27 mouse cellular contexts compared by ENCODE assay signal in genomic region chr1:19106841-19107800, GRCm38 (mm10). TPM values are rescaled to one million over a fixed set of nuclear protein-coding genes. Genes with fewer than 3 reads are reported as not detected.
DNase-seq lines count a peak whose midpoint lies in the region; ATAC-seq and TF ChIP-seq lines count a peak whose summit lies in the region.
"Had no signal": no experiment of that assay in that cellular context is flagged by ENCODE, and none has a peak within 500 bp of the region (broad histone marks: within the 10 kb centered on the region; RNA-seq: fewer than 3 reads in every experiment).

No protein-coding gene starts in this region.

- H3K27ac ChIP-seq in forebrain, embryonic 14.5 days (ENCODE audit: low read depth, low read length): 0 out of 2 replicates have a peak overlapping the region, but pooled peaks have one; percentile 11
- no peak overlapping the region for H3K27ac ChIP-seq in forebrain, embryonic 12.5 days
- H3K27ac ChIP-seq in midbrain, embryonic 13.5 days: peak overlapping the region; percentile 85
- peak overlapping the region; percentile 86 for H3K27ac ChIP-seq in midbrain, postnatal 0 days (ENCODE audit: low read depth, low read length)
- H3K27ac ChIP-seq: embryonic facial prominence, embryonic 15.5 days; heart, embryonic 15.5 days; hindbrain, embryonic 13.5 days; hindbrain, postnatal 0 days had no signal

- under 1% methylated on average over 13 of the region's 13 CpGs for WGBS in forebrain, embryonic 14.5 days
- 1% methylated on average over 13 of the region's 13 CpGs for WGBS in forebrain, embryonic 12.5 days
- 1% methylated on average over 13 of the region's 13 CpGs for WGBS in midbrain, embryonic 13.5 days
- 4% methylated on average over 13 of the region's 13 CpGs for WGBS in midbrain, postnatal 0 days

- H3K4me2 ChIP-seq in forebrain, embryonic 14.5 days (ENCODE audit: low read length): peak overlapping the region; percentile 12; the same call in 1 of the 2 replicates
- no peak overlapping the region for H3K4me2 ChIP-seq in forebrain, embryonic 12.5 days
- H3K4me2 ChIP-seq in midbrain, embryonic 13.5 days (replicated peaks): peak overlapping the region; percentile 47
- H3K4me2 ChIP-seq in midbrain, postnatal 0 days (ENCODE audit: low read depth, low read length, poor library complexity, severe bottlenecking): peak overlapping the region; percentile 46
- H3K4me2 ChIP-seq: embryonic facial prominence, embryonic 15.5 days; heart, embryonic 11.5 days; heart, embryonic 15.5 days; hindbrain, embryonic 13.5 days had no signal

- no peak overlapping the region for H3K4me3 ChIP-seq in forebrain, embryonic 14.5 days (ENCODE audit: low read depth, low read length)
- H3K4me3 ChIP-seq in forebrain, embryonic 12.5 days (replicated peaks): no peak overlapping the region
- peak overlapping the region; percentile 42 for H3K4me3 ChIP-seq in midbrain, embryonic 13.5 days (replicated peaks)
- H3K4me3 ChIP-seq in midbrain, postnatal 0 days (ENCODE audit: low read depth, low read length): peak overlapping the region; percentile 38
- H3K4me3 ChIP-seq: embryonic facial prominence, embryonic 15.5 days; erythroblast, embryonic 14.5 days; heart, embryonic 15.5 days; hindbrain, embryonic 13.5 days had no signal

- peak; percentile 19 for ATAC-seq in forebrain, embryonic 14.5 days
- ATAC-seq in forebrain, embryonic 12.5 days (ENCODE audit: low FRiP score): no peak
- ATAC-seq in midbrain, embryonic 13.5 days: peak; percentile 35; the same call in 1 of the 2 replicates
- ATAC-seq in midbrain, postnatal 0 days (ENCODE audit: low FRiP score): no peak
- ATAC-seq: activated CD4-positive, CD25-positive, alpha-beta regulatory T cell, adult 4 months; hindbrain, postnatal 0 days; Patski had no signal

- no peaks in the 10 kb centered on the region for H3K36me3 ChIP-seq in forebrain, embryonic 14.5 days (ENCODE audit: control insufficient read depth, insufficient read depth, low read length)
- H3K36me3 ChIP-seq in forebrain, embryonic 12.5 days (replicated peaks): no peaks in the 10 kb centered on the region
- H3K36me3 ChIP-seq in midbrain, embryonic 13.5 days: no peaks in the 10 kb centered on the region
- no peaks in the 10 kb centered on the region for H3K36me3 ChIP-seq in midbrain, postnatal 0 days (ENCODE audit: insufficient read depth, low read length)
- H3K36me3 ChIP-seq: embryonic facial prominence, embryonic 15.5 days; heart, embryonic 15.5 days; hindbrain, embryonic 13.5 days had no signal

- H3K9ac ChIP-seq in forebrain, embryonic 14.5 days (ENCODE audit: low read length): no peak overlapping the region
- no peak overlapping the region for H3K9ac ChIP-seq in forebrain, embryonic 12.5 days
- H3K9ac ChIP-seq in midbrain, embryonic 13.5 days (replicated peaks): peak overlapping the region; percentile 59
- peak overlapping the region; percentile 59 for H3K9ac ChIP-seq in midbrain, postnatal 0 days (replicated peaks; ENCODE audit: low read length, poor library complexity, severe bottlenecking)
- H3K9ac ChIP-seq: embryonic facial prominence, embryonic 15.5 days; heart, embryonic 15.5 days; hindbrain, embryonic 13.5 days had no signal

- TF ChIP-seq CTCF in brain, embryonic 14.5 days (IDR thresholded peaks at IDR 0.05; ENCODE audit: borderline replicate concordance, extremely low read depth, insufficient read depth, insufficient read length): no peak
- TF ChIP-seq CTCF in midbrain, postnatal 0 days (IDR thresholded peaks at IDR 0.05): no peak

- H3K4me1 ChIP-seq in forebrain, embryonic 14.5 days (ENCODE audit: control insufficient read depth, insufficient read depth, low read length): no peaks in the 10 kb centered on the region
- H3K4me1 ChIP-seq in forebrain, embryonic 12.5 days: peaks cover 5% of the 10 kb centered on the region; the same call in 1 of the 2 replicates
- peaks cover 10% of the 10 kb centered on the region for H3K4me1 ChIP-seq in midbrain, embryonic 13.5 days (replicated peaks)
- H3K4me1 ChIP-seq in midbrain, postnatal 0 days (ENCODE audit: insufficient read depth, low read length): no peaks in the 10 kb centered on the region
- H3K4me1 ChIP-seq: embryonic facial prominence, embryonic 15.5 days; heart, embryonic 15.5 days; hindbrain, embryonic 13.5 days had no signal

- H3K27me3 ChIP-seq in forebrain, embryonic 14.5 days (replicated peaks; ENCODE audit: control insufficient read depth, insufficient read depth, low read length): peaks cover 91% of the 10 kb centered on the region
- H3K27me3 ChIP-seq in forebrain, embryonic 12.5 days: peaks cover 96% of the 10 kb centered on the region
- peaks cover 97% of the 10 kb centered on the region for H3K27me3 ChIP-seq in midbrain, embryonic 13.5 days
- peaks cover 54% of the 10 kb centered on the region for H3K27me3 ChIP-seq in midbrain, postnatal 0 days (ENCODE audit: insufficient read depth, low read length)

- DNase-seq in forebrain, embryonic 14.5 days (ENCODE audit: low spot score): no peak
- DNase-seq in brain, embryonic 14.5 days (ENCODE audit: low read depth): peak; percentile 79
- DNase-seq in midbrain, postnatal 0 days (ENCODE audit: low spot score): no peak
- DNase-seq in spleen, postnatal 36 days (ENCODE audit: low spot score in 2 of 2): no peak
- DNase-seq in kidney, postnatal 36 days: no peak
- DNase-seq: adrenal gland, postnatal 14 days; cerebellum, adult 18-20 months; cerebellum, adult 9-11 months; cerebellum, postnatal 36 days; embryo, embryonic 11 days; gastrocnemius, postnatal 10 days; heart, adult 18-20 months; heart, postnatal 14 days had no signal

- TF ChIP-seq POLR2A in brain, embryonic 14.5 days (IDR thresholded peaks at IDR 0.05; ENCODE audit: borderline replicate concordance, extremely low read depth, insufficient read depth, insufficient read length, poor library complexity, severe bottlenecking): no peak

- no peaks in the 10 kb centered on the region for H3K9me3 ChIP-seq in forebrain, embryonic 14.5 days (replicated peaks; ENCODE audit: control insufficient read depth, low read length)
- H3K9me3 ChIP-seq in forebrain, embryonic 12.5 days: no peaks in the 10 kb centered on the region
- no peaks in the 10 kb centered on the region for H3K9me3 ChIP-seq in midbrain, embryonic 13.5 days
- H3K9me3 ChIP-seq in midbrain, postnatal 0 days (ENCODE audit: low read length): no peaks in the 10 kb centered on the region
- H3K9me3 ChIP-seq: embryonic facial prominence, embryonic 15.5 days; heart, embryonic 15.5 days; hindbrain, embryonic 13.5 days had no signal

RNA-seq across cellular contexts. Expression of gene Tfap2d, which starts 4.3 kb away (rescaled TPM):
- 9.6 and 12.9 TPM in 2 replicates for polyA plus RNA-seq in forebrain, embryonic 14.5 days (2014; fragmentation: Nextera tagmentation; extraction: Ambion mirVana)
- 0.91 and 3.4 TPM in 2 replicates for polyA plus RNA-seq in forebrain, embryonic 12.5 days (2016; fragmentation: Nextera tagmentation; extraction: Ambion mirVana)
- 17.1 and 21.2 TPM in 2 replicates for polyA plus RNA-seq in brain, embryonic 14.5 days (2012; rRNA removed)
- polyA plus RNA-seq in midbrain, embryonic 13.5 days (2015; fragmentation: Nextera tagmentation; extraction: Ambion mirVana): 41.3 and 54.1 TPM in 2 replicates
- 65.5 and 74.2 TPM in 2 replicates for total RNA-seq in midbrain, postnatal 0 days (2014; rRNA removed)
- polyA plus RNA-seq in midbrain, postnatal 0 days (2015; fragmentation: Nextera tagmentation; extraction: Ambion mirVana): 54.9 and 56.8 TPM in 2 replicates
- total RNA-seq: adrenal gland, adult 18-20 months; adrenal gland, postnatal 14 days; gastrocnemius, postnatal 10 days; gastrocnemius, postnatal 4 days; heart, adult 18-20 months; heart, postnatal 14 days; hematopoietic stem cell, adult 5-6 weeks had no signal
- polyA plus RNA-seq: activated CD4-positive, CD25-positive, alpha-beta regulatory T cell, adult 4 months; C2C12; embryonic facial prominence, embryonic 15.5 days; erythroblast, embryonic 14.5 days; heart, embryonic 11.5 days; heart, embryonic 15.5 days; Patski had no signal

Comparison
In these comparisons a context has a peak if more than half of its experiments do, and no peak if none do; other contexts are left out.
1. ATAC-seq: peak in forebrain, embryonic 14.5 days (single experiment) and midbrain, embryonic 13.5 days (single experiment); none in forebrain, embryonic 12.5 days (single experiment) and midbrain, postnatal 0 days (single experiment).
2. H3K4me3 ChIP-seq: peak in midbrain, embryonic 13.5 days (single experiment) and midbrain, postnatal 0 days (single experiment); none in forebrain, embryonic 14.5 days (single experiment) and forebrain, embryonic 12.5 days (single experiment).
3. H3K9ac ChIP-seq: peak in midbrain, embryonic 13.5 days (single experiment) and midbrain, postnatal 0 days (single experiment); none in forebrain, embryonic 14.5 days (single experiment) and forebrain, embryonic 12.5 days (single experiment).